Mouse (Mus musculus) erythroblast, adult 5-6 weeks (primary cell): Measurements from ENCODE around the gene Srrm4. TPM values are rescaled to one million over a fixed set of nuclear protein-coding genes. Genes with fewer than 3 reads are reported as not detected.

Experiments used
- ATAC-seq: replicated peaks from 2 replicates; pipeline ENCODE4 v1.8.0; 2016; ENCODE audit warnings: moderate number of reproducible peaks, mild to moderate bottlenecking, moderate TSS enrichment, inconsistent platforms; ENCODE audit not compliant: poor library complexity, low FRiP score, severe bottlenecking
- total RNA-seq, 2 experiments: library from RNA; stranded (forward) in 1 of 2; stranded (reverse) in 1 of 2; fragments of 150-400 nt in 1 of 2; fragments of 200-764, 138-1000 nt in 1 of 2; gene quantifications; 2 replicates each; pipeline versions ENCODE4 v1.2.3 to v1.2.4; 2015 to 2017; ENCODE audit warnings: low replicate concordance in 2 of 2

The Srrm4 gene
- total RNA-seq, 2 experiments from 2014 or later: not detected

GRCm38 (mm10) chr5:116495466-116495865 lies 96.2 kb downstream of the Srrm4 start:
- ATAC-seq: no peak

- no peak for ATAC-seq
Measured at GRCm38 (mm10) chr5:116494377-116494776, 97.2 kb downstream of the Srrm4 start.

- ATAC-seq: no peak
Measured at GRCm38 (mm10) chr5:116492726-116493125, 98.9 kb downstream of the Srrm4 start.

GRCm38 (mm10) chr5:116491794-116492420 lies 99.7 kb downstream of the Srrm4 start:
- no peak for ATAC-seq

GRCm38 (mm10) chr5:116490826-116491225 lies 100.8 kb downstream of the Srrm4 start:
- ATAC-seq: no peak

- ATAC-seq: no peak
Measured at GRCm38 (mm10) chr5:116489621-116490020, 102.0 kb downstream of the Srrm4 start.

- ATAC-seq: no peak
Measured at GRCm38 (mm10) chr5:116486135-116486534, 105.5 kb downstream of the Srrm4 start.

- no peak for ATAC-seq
Measured at GRCm38 (mm10) chr5:116485069-116485468, 106.5 kb downstream of the Srrm4 start.

- no peak for ATAC-seq
Measured at GRCm38 (mm10) chr5:116484236-116484635, 107.4 kb downstream of the Srrm4 start.

- ATAC-seq: no peak
Measured at GRCm38 (mm10) chr5:116478607-116479371, 112.8 kb downstream of the Srrm4 start.

GRCm38 (mm10) chr5:116476006-116476405 lies 115.6 kb downstream of the Srrm4 start:
- ATAC-seq: no peak

GRCm38 (mm10) chr5:116461354-116462042 lies 130.1 kb downstream of the Srrm4 start:
- ATAC-seq: no peak

- no peak for ATAC-seq
Measured at GRCm38 (mm10) chr5:116459970-116460369, 131.6 kb downstream of the Srrm4 start.

GRCm38 (mm10) chr5:116457791-116458190 lies 133.8 kb downstream of the Srrm4 start:
- no peak for ATAC-seq

GRCm38 (mm10) chr5:116456796-116457515 lies 134.7 kb downstream of the Srrm4 start:
- no peak for ATAC-seq

GRCm38 (mm10) chr5:116453401-116453851 lies 138.2 kb downstream of the Srrm4 start:
- ATAC-seq: no peak

GRCm38 (mm10) chr5:116450901-116451300 lies 140.7 kb downstream of the Srrm4 start:
- no peak for ATAC-seq

GRCm38 (mm10) chr5:116449522-116450225 lies 141.9 kb downstream of the Srrm4 start:
- ATAC-seq: no peak

- ATAC-seq: no peak
Measured at GRCm38 (mm10) chr5:116448409-116449191, 143.0 kb downstream of the Srrm4 start.
